Mouse (Mus musculus): ENCODE results near the gene Gprc5b. TPM values are rescaled to one million over a fixed set of nuclear protein-coding genes. Genes with fewer than 3 reads are reported as not detected.

Gprc5b gene
- total RNA-seq, 1 experiment from 2014 or later, result 0.93 TPM

DNA sequence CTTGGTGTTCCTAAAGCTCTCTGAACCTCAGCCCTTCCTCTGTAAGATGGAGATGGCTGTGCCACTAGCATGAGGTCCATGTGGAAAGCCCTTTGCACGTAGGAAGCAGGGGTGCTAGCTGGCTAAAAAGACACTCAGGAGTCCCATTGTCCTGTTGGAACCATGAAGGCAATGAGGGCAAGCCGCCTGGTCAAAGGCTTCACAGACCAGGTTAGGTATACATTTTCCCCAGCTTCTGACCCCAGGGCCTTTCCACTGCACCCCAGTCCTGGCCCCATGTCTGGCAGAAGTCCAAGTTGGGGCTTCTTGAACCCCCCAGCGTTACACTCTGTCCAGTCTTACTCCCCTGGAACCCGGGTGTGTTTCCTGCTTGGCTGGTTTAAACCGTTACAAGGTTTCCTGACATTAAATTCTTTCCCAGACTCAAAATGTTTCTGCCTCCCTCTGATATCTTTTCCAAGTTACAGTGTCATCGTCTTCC is 2.9 kb downstream of the Gprc5b start:
- ATAC-seq (ENCODE audit: extremely low read depth, insufficient number of reproducible peaks, low FRiP score, poor library complexity, severe bottlenecking), result no peak

DNA sequence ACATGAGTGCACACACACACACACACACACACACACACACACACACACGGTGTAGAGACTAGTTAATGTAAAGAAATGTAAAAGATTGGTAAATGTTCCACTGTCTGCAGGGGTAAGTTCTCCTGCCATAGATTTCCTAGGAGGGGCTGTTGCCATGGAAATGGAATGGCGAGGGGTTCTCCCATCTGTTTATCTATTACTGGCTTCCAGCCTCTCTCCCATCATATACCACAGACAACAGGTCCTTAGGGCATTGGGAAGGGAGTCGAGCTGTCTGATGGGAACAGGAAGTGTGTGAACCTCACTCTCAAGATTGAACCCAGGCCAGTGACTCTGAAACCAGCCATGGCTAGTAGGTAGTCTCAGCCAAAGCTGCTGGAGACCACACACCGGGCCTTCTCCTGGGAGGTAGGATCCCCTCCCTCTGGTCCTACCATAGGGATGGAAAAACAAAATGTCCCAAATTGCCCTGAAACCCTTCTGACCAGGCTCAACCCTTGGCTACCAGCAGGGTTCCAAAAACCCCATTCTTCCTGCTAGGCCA is 3.6 kb downstream of the Gprc5b start:
- no peak for ATAC-seq (ENCODE audit: extremely low read depth, insufficient number of reproducible peaks, low FRiP score, poor library complexity, severe bottlenecking)

DNA sequence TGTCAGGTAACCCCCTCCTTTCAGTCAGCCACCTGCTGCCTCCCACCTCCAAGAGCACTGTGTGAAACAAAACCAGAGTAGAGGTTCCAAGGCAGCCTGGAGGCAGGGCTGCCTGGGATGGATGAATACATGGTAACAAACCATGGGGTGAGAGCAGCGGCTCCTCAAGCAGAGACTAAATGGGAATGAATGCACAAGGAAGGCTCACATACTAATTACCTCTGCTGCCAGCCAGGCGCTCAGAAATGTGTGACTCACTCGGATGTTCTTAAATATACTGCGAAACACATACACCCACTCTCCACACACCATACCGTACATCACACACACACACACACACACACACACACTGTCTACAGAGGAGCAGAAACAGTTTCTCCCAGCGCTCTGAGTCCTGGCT is 4.7 kb downstream of the Gprc5b start:
- no peak for ATAC-seq (ENCODE audit: extremely low read depth, insufficient number of reproducible peaks, low FRiP score, poor library complexity, severe bottlenecking)

DNA sequence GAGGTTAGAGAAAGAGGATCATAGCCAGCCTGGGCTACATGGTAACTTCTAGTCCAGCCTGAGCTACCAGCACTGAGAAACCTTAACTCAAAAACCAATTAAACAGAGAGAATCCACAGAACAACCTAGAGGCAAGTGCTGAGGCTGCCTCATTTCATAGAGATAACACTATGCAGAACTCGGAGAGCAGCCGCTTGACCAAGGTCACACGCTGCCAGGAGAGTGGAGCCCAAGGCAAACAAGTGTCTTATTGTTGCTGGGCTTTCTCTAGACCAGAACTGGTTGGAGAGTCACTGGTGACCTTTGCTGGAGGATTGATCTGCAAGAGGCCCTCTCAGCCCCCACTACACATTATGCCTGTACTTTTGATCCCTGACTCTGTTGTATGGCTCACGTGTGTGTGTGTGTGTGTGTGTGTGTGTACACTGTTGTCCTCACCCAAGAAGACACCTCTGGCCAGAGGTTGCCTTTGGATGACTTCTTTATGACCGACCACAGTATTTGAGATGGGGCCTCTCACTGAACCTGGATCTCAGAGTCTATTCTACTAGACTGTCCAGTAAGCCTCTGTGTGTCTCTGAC is 5.6 kb downstream of the Gprc5b start:
- ATAC-seq (ENCODE audit: extremely low read depth, insufficient number of reproducible peaks, low FRiP score, poor library complexity, severe bottlenecking), result no peak

DNA sequence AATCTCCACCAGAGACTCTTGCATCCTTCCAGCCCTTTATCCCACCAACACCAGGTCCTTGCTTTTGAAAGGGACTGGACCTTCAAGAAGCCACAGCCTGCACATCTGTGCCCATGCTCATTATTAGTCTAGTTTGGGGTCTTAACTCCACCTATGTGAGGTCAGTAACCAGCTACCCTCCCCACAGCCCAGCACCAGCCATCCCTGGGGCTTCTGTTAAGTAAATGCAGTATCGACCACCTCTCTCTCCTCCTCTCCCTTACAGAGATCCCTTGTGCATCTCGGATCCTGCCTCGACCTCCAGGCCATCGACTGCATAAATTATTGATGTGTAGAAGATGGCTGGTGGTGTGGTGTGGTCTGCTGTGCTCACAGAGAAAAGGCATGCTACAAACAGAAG is 8.6 kb downstream of the Gprc5b start:
- no peak for ATAC-seq (ENCODE audit: extremely low read depth, insufficient number of reproducible peaks, low FRiP score, poor library complexity, severe bottlenecking)

DNA sequence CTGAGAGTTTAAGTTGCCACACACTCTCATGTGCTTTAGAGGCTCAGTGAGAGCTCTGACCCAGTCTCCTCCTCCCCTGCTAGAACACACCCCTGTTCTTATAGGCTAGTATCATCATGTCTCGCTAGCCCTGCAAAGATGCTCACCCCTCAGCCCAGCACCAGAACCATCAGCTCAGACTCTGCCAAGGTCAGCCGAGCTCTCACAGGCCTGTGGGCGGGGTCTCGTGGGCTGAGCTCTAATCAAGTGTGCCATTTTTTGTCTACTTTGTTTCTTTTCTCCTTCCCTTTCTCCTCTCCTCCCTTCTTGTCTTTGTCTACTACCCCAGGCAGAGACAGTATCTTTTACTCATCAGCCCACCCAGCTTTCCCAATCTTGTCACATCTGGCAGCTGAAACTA is 9.2 kb downstream of the Gprc5b start:
- no peak for ATAC-seq (ENCODE audit: extremely low read depth, insufficient number of reproducible peaks, low FRiP score, poor library complexity, severe bottlenecking)

DNA sequence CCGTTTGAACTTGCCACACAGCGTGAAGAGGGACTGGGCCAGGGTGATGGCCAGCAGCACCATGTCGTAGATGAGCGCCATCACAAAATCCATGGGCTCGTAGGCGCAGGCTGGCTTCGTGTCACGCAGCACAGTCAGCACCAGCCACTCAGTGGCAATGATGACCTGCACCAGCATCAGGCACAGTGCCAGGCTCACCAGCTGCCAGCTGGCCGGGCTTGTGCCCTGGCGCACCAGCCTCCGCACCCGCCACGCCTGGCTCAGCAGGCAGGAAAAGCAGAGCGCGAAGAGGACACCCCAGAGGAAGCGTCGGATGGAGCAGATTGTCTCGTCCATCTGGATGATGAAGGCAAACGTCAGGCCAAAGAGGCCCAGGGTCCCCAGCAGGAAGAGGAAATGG is 11.1 kb downstream of the Gprc5b start:
- no peak for ATAC-seq (ENCODE audit: extremely low read depth, insufficient number of reproducible peaks, low FRiP score, poor library complexity, severe bottlenecking)

GRCm38 (mm10) chr7:118982586-118982985 is 12.4 kb downstream of the Gprc5b start:
- ATAC-seq (ENCODE audit: extremely low read depth, insufficient number of reproducible peaks, low FRiP score, poor library complexity, severe bottlenecking), result no peak

GRCm38 (mm10) chr7:118981831-118982230 is 13.2 kb downstream of the Gprc5b start:
- ATAC-seq (ENCODE audit: extremely low read depth, insufficient number of reproducible peaks, low FRiP score, poor library complexity, severe bottlenecking), result no peak

DNA sequence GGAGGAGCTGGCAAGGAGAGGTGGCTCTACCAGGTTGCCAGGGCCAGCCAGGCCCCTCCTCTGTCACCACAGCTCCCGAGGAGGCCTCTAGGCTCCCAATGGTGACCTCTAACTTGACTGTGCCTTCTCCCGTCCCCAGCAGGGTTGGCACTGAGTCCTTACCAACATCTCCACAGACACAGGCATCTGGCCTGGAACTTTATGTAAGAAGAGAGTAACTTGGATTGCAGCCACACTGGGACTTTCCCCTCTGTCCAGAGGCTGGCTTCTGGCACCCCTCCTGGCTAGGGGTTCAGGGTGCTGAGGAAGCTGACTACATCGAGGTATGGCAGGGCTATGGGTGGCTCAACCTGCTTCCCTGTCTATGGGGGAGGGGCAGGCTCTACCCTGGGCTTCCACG is 13.7 kb downstream of the Gprc5b start:
- no peak for ATAC-seq (ENCODE audit: extremely low read depth, insufficient number of reproducible peaks, low FRiP score, poor library complexity, severe bottlenecking)

GRCm38 (mm10) chr7:118979708-118980107 is 15.3 kb downstream of the Gprc5b start:
- ATAC-seq (ENCODE audit: extremely low read depth, insufficient number of reproducible peaks, low FRiP score, poor library complexity, severe bottlenecking), result no peak

GRCm38 (mm10) chr7:118979121-118979520 is 15.9 kb downstream of the Gprc5b start:
- ATAC-seq (ENCODE audit: extremely low read depth, insufficient number of reproducible peaks, low FRiP score, poor library complexity, severe bottlenecking), result no peak

DNA sequence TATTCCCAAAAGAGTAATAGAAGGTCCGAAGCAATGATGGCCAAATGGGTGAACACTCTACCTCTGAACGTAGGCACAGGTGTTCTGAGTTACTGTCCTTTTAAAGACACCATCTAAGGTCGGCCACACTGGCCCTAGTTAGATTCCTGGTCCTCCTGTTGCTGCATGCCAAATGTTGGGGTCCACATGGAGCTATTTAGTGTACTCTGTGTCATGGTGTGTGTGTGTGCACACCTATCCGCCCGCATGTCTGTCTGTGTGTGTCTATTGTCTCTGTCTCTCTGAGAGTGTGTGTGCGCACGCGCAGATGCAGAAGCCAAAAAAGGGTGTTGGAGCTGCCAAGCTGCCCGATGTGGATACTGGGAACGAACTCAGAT is 17.9 kb downstream of the Gprc5b start:
- ATAC-seq (ENCODE audit: extremely low read depth, insufficient number of reproducible peaks, low FRiP score, poor library complexity, severe bottlenecking), result no peak

- ATAC-seq (ENCODE audit: extremely low read depth, insufficient number of reproducible peaks, low FRiP score, poor library complexity, severe bottlenecking), result no peak
These were observed 18.4 kb downstream of the Gprc5b start for GRCm38 (mm10) chr7:118976414-118977166.

GRCm38 (mm10) chr7:118975837-118976236 is 19.2 kb downstream of the Gprc5b start:
- no peak for ATAC-seq (ENCODE audit: extremely low read depth, insufficient number of reproducible peaks, low FRiP score, poor library complexity, severe bottlenecking)

DNA sequence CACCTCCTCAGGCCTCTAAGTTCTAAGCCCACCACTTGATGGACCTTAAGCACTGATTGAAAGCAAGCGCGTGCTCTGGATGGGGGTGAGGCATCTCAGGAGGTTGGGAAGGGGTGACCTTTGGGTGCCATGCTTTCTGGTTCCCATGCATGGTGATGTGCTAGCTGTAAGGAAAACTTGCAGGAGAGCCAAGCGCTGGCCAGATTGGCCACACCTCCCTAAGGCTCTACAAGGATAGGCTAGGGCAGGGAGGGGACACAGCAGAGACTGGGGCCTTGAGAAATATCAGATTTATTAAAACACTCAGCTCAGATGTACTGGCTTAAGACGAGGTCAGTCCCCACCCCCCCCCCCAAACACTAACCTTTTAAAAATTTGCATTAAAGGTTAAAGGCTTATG is 21.6 kb downstream of the Gprc5b start:
- no peak for ATAC-seq (ENCODE audit: extremely low read depth, insufficient number of reproducible peaks, low FRiP score, poor library complexity, severe bottlenecking)

GRCm38 (mm10) chr7:118972306-118972705 is 22.7 kb downstream of the Gprc5b start:
- no peak for ATAC-seq (ENCODE audit: extremely low read depth, insufficient number of reproducible peaks, low FRiP score, poor library complexity, severe bottlenecking)

DNA sequence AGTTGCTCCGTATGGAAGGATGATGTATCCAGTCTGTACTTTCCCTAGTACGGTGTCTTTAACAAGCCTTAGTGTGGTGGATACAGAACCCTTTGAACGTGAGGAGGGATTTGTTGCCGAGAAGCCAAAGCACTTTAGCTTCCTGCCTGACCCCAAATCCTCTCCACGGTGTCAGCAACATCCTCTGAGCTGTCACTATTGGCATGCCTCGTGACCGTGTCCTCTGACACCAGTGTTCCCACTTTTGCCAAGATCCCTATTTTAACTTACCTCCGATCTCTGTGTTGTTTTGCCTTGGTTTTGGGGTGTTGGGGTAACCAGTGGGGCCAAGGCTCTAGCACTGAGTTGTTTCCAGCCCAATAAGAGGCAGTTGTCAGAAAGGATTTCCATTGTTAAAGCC is 23.5 kb downstream of the Gprc5b start:
- ATAC-seq (ENCODE audit: extremely low read depth, insufficient number of reproducible peaks, low FRiP score, poor library complexity, severe bottlenecking), result no peak

DNA sequence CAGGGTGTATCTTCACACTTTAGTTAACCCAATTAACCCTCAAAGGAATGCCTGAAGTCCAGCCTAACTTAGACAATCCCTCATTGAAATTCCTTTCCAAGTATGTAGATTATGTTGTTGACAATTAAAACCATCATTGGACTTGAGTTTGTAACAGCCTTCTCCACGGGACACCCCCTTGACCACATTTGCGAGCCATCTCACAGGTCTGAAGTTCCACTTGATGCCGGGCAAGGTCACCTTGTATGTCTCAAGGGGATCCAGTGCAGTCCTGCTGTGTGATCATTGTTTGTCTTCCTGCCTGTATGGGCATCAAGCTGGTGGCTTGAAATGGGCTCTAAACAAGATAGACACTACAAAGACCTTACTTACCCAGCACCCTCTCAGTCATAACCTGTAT is 26.1 kb downstream of the Gprc5b start:
- ATAC-seq (ENCODE audit: extremely low read depth, insufficient number of reproducible peaks, low FRiP score, poor library complexity, severe bottlenecking), result no peak

- ATAC-seq (ENCODE audit: extremely low read depth, insufficient number of reproducible peaks, low FRiP score, poor library complexity, severe bottlenecking), result no peak
These were observed 29.8 kb downstream of the Gprc5b start for GRCm38 (mm10) chr7:118965198-118965597.
